Mouse (Mus musculus) thymus, adult 2 months (tissue): ENCODE results near the gene Syne4. TPM values are rescaled to one million over a fixed set of nuclear protein-coding genes. Genes with fewer than 3 reads are reported as not detected.

Experiments used
- DNase-seq: peaks from one replicate; pipeline ENCODE4 v3.0.0; 2021
- H3K27ac ChIP-seq: fragments of 200-500 bp; 2 replicates; pipeline ENCODE4 v1.5.1; 2012; ENCODE audit warnings: low read length, control low read depth; ENCODE audit not compliant: control insufficient read depth, insufficient read depth
- H3K27me3 ChIP-seq: fragments of 200-500 bp; 2 replicates; pipeline ENCODE4 v1.6.1; 2012; ENCODE audit warnings: mild to moderate bottlenecking, low read length, moderate library complexity, mixed read lengths; ENCODE audit not compliant: control insufficient read depth, insufficient read depth
- H3K36me3 ChIP-seq: fragments of 200-500 bp; 2 replicates; pipeline ENCODE4 v1.6.1; 2012; ENCODE audit warnings: mild to moderate bottlenecking, low read length, moderate library complexity; ENCODE audit not compliant: control insufficient read depth, insufficient read depth
- H3K4me1 ChIP-seq: fragments of 200-500 bp; replicated peaks from 2 replicates; pipeline ENCODE4 v1.6.1; 2012; ENCODE audit warnings: low read length; ENCODE audit not compliant: control insufficient read depth, insufficient read depth
- H3K4me3 ChIP-seq: fragments of 200-500 bp; 2 replicates; pipeline ENCODE4 v1.5.1; 2012; ENCODE audit warnings: mild to moderate bottlenecking, low read length, control low read depth, moderate library complexity; ENCODE audit not compliant: control insufficient read depth, insufficient read depth
- CTCF ChIP-seq: fragments of 200-500 bp; IDR thresholded peaks from 2 replicates; pipeline ENCODE4 v1.5.1; 2012; ENCODE audit warnings: mild to moderate bottlenecking, control low read depth, low read length, moderate library complexity, borderline replicate concordance; ENCODE audit not compliant: control insufficient read depth, poor library complexity, insufficient read depth; ENCODE audit errors: extremely low read depth
- POLR2A ChIP-seq: fragments of 200-500 bp; IDR thresholded peaks from 2 replicates; pipeline ENCODE4 v1.6.1; 2012; ENCODE audit warnings: mild to moderate bottlenecking, low read length, control low read depth, moderate library complexity; ENCODE audit not compliant: control insufficient read depth, poor library complexity, insufficient read depth; ENCODE audit errors: extremely low read depth
- WGBS: fragments of 180-500 bp; shearing (Covaris S2); methylation state at CpG from one replicate; pipeline ENCODE4 v1.1.7; 2018; 5-methylcytosine and 5-hydroxymethylcytosine counted together
- polyA plus RNA-seq: library from polyadenylated mRNA; depleted of rRNA; stranded (reverse); fragments of >200 nt; gene quantifications from 2 replicates; pipeline ENCODE4 v1.2.3, GENCODE M21; 2012; rRNA removed

Syne4 gene
- 15.4 and 16.8 TPM in 2 replicates for polyA plus RNA-seq

DNA sequence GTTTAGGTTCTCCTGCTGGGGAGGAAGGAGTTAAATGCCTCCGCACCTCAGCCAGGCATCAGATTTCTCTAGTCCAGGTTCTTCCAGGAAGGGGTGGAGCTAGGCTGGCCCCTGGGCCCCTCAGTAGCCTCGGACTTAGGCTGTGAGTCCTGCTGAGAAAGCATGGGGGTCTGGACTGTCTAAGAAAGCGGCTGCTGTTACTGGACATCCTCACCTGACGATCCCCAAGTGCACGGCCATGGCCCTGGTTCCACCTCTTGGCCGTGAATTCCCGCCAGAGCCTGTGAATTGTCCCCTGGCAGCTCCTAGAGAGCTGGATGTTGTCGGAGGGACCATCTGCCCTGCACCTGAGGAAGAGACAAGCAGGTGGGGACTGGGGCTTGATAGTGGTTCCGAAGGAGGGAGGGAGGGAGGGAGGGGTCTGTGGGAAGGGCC, at the start of gene Syne4:
TSS of gene Syne4 (plus strand) at position 87 of the 435 bp plus-strand sequence.
- 76% methylated on average over 9 of the region's 9 CpGs for WGBS
- DNase-seq: no peak
- TF ChIP-seq CTCF (no peak), POLR2A (no peak)
- Histone ChIP-seq H3K36me3 (no peaks in the 10 kb centered on the region), H3K27ac (no peak within 1 kb of the TSS), H3K27me3 (no peaks in the 10 kb centered on the region), H3K4me3 (no peak within 1 kb of the TSS), H3K4me1 (no peaks in the 10 kb centered on the region)

DNA sequence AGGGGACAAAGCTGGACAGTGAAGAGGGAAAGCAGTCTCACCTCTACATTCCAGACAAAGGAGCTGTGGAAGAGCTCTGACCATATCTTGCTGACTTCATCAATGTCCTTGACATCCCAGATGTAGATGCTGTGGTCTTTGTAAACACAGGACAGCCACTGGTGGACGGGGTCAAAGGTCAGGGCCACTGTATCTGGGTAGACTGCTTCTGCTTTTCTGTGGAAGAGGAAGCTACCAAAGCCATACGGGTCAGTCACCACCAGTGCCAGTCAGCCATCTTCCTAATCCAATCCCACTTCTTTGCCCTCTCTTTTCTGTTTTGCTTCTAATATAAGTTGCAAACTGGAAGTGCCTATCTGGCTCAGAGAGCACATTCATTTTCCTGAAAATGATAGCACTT, 49.6 kb upstream of the Syne4 start:
- TF ChIP-seq CTCF (no peak), POLR2A (no peak)
- Histone ChIP-seq H3K4me1 (no peaks in the 10 kb centered on the region), H3K4me3 (no peak overlapping the region), H3K27ac (no peak overlapping the region), H3K36me3 (no peaks in the 10 kb centered on the region; the same call in 1 of the 2 replicates), H3K27me3 (no peaks in the 10 kb centered on the region)
- DNase-seq: no peak
- 80% methylated on average over 2 of the region's 2 CpGs for WGBS

DNA sequence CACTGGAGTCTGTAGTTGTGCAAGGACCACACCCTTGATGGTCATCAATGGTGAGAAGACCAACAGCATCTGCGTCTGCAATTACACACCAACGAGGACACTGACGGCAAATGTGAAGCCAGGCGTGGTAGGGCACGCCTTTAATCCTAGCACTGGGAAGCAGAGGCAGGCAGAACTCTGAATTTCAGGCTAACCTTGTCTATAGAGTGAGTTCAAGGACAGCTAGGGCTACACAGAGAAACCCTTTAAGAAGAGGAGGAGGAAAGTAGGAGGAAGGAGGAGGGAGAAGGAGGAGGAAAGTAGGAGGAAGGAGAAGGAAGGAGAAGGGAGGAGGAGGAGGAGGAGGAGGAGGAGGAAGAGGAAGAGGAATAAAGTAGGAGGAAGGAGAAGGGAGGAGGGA, 49.1 kb upstream of the Syne4 start:
- Histone ChIP-seq H3K4me1 (no peaks in the 10 kb centered on the region), H3K27me3 (no peaks in the 10 kb centered on the region), H3K36me3 (no peaks in the 10 kb centered on the region; the same call in 1 of the 2 replicates), H3K4me3 (no peak overlapping the region), H3K27ac (no peak overlapping the region)
- DNase-seq: no peak
- no peak for TF ChIP-seq POLR2A
- no peak for TF ChIP-seq CTCF
- 93% methylated on average over 5 of the region's 5 CpGs for WGBS

DNA sequence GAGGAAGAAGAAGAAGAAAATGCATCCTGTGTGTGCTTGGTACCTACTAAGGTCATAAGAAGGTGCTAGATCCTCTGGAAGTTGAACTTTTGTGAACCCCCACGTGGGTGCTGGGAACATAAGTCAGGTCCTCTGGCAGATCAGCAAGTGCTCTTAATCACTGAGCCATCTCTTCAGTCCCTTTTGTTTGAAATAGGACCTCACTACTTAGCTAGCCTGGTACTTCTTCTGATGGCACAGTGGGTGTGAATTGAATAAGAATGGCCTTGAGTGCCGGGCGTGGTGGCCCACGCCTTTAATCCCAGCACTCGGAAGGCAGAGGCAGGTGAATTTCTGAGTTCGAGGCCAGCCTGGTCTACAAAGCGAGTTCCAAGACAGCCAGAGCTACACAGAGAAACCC, 48.7 kb upstream of the Syne4 start:
- no peak for DNase-seq
- H3K36me3 ChIP-seq: no peaks in the 10 kb centered on the region; the same call in 1 of the 2 replicates
- 97% methylated on average over 7 of the region's 7 CpGs for WGBS
- H3K4me3 ChIP-seq: no peak overlapping the region
- TF ChIP-seq POLR2A: no peak
- H3K27ac ChIP-seq: no peak overlapping the region
- H3K4me1 ChIP-seq: no peaks in the 10 kb centered on the region
- no peaks in the 10 kb centered on the region for H3K27me3 ChIP-seq

DNA sequence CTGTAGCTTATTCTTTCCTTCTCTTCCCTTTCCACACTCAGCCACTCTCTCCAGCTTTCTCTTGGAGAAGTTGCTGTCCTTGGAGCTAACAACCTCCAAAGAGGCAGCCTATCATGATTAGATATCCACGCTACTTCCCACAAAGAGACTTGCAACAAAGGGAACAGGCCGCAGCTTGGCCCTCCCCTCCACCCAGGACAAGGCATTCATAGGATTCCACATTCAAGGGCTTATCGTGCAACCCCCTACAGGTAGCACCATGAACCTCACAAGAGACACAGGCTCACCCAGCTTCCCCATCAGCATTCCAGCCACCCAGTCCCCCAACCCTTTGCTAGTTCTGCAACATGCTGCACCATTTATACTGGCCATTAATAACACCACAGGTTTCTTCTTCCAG, 47.8 kb upstream of the Syne4 start:
- 98% methylated on average over 3 of the region's 3 CpGs for WGBS
- TF ChIP-seq POLR2A (no peak), CTCF (no peak)
- H3K27ac ChIP-seq: no peak overlapping the region
- no peak for DNase-seq
- H3K27me3 ChIP-seq: no peaks in the 10 kb centered on the region
- H3K36me3 ChIP-seq: no peaks in the 10 kb centered on the region; the same call in 1 of the 2 replicates
- no peak overlapping the region for H3K4me3 ChIP-seq
- H3K4me1 ChIP-seq: no peaks in the 10 kb centered on the region

DNA sequence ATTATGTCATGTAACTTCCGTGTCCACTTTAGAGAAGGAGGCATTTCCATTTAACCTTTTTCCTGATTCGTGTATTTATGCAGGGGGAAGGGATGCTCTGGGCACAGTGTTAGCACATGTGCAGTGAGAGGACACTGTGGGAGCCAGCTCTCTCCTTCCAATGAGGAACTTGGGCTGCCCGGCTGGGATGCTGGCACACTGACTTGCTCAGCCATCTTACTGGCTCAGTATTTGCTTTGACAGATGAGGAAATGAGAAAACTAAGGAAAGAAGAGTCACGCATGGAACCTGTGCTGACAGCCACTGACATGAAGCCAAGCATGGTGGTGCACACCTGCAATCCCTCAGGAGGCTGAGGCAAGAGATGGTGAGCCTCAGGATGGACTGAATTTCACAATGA, 45.0 kb upstream of the Syne4 start:
- H3K4me1 ChIP-seq: no peaks in the 10 kb centered on the region
- no peak for DNase-seq
- H3K4me3 ChIP-seq: no peak overlapping the region
- no peaks in the 10 kb centered on the region; the same call in 1 of the 2 replicates for H3K36me3 ChIP-seq
- TF ChIP-seq CTCF (no peak), POLR2A (no peak)
- H3K27me3 ChIP-seq: no peaks in the 10 kb centered on the region
- H3K27ac ChIP-seq: no peak overlapping the region
- WGBS: 89% methylated on average over 4 of the region's 4 CpGs

DNA sequence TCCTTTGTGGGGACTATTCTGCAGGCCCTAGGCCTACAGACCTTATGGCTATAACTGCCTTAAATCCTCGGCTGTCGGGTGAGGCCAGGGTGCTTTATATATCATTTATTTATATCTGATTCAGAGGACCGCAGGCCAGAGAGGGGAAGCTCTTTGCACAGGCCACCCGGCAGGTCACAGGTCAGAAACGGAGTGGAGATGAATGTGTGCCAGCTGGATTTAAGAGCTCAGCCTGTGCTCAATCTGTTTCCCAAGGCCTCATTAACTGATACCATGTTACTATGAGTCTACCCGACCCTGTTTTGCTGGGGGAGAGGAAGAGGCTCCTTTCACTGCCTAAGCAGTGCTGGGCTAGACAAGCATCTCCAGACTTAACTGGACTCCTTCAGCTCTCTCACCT, 40.2 kb upstream of the Syne4 start:
- TF ChIP-seq POLR2A (no peak), CTCF (no peak)
- Histone ChIP-seq H3K27me3 (no peaks in the 10 kb centered on the region), H3K27ac (no peak overlapping the region), H3K36me3 (no peaks in the 10 kb centered on the region; the same call in 1 of the 2 replicates), H3K4me3 (no peak overlapping the region), H3K4me1 (no peaks in the 10 kb centered on the region)
- no peak for DNase-seq
- 94% methylated on average over 6 of the region's 6 CpGs for WGBS
